Mouse (Mus musculus): ENCODE data around the gene Zmynd11. TPM values are rescaled to one million over a fixed set of nuclear protein-coding genes. Genes with fewer than 3 reads are reported as not detected.
"Not testable (repeated sequence)": the region's sequence is repeated elsewhere in the genome, so short reads cannot be mapped to it uniquely, and the experiment has no call there.

Gene Zmynd11
- total and polyA plus RNA-seq, 2 experiments from 2014 or later = 104 to 127 TPM

DNA sequence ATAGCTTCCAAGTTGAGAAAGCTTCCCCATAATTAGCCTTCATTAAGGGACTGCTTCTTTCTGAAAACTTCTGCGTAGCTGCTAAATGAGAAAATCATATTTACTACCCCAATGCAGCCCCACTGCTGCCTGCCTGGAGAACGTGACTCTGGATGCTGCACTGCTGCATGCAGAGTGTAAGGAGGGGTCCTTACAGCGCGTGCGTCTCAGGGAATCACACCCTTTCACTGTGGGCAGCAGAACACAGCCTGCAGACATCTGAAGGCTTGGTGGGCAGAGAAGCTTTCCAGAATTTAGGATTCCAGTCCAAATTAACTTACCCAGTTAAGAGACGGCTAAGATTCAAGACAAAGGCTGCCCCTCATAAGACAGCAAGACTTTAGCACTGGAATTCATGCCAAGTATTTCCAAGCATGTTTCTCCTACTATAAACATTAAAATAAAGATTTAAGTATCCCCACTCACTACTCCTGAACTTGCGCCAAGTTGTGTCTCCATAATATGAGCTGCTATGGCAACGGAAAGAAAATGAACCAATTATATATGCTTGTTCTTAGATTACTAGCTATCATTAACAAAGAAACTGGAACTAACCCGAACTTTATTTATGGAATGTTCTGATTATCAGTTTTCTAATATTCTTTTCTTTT lies 7.2 kb downstream of the Zmynd11 start:
- Histone ChIP-seq H3K27ac (no peak overlapping the region), H3K4me3 (ENCODE audit: low read length) (no peak overlapping the region), H3K9ac (replicated peaks; ENCODE audit: low read length) (no peak overlapping the region), H3K9me3 (ENCODE audit: low read length) (no peaks in the 10 kb centered on the region), H3K4me1 (ENCODE audit: insufficient read depth, low read length) (peaks cover 14% of the 10 kb centered on the region), H3K27me3 (ENCODE audit: insufficient read depth, low read length) (no peaks in the 10 kb centered on the region), H3K36me3 (ENCODE audit: insufficient read depth, low read length) (no peaks in the 10 kb centered on the region), H3K4me2 (ENCODE audit: low read depth, low read length) (0 out of 2 replicates have a peak overlapping the region, but pooled peaks have one; percentile 3)
- no peak for TF ChIP-seq CTCF (IDR thresholded peaks at IDR 0.05; ENCODE audit: low read depth)
- WGBS = 27% methylated on average over 9 of the region's 9 CpGs
- DNase-seq (ENCODE audit: low spot score) (peak; percentile 46), ATAC-seq (peak; percentile 75)

DNA sequence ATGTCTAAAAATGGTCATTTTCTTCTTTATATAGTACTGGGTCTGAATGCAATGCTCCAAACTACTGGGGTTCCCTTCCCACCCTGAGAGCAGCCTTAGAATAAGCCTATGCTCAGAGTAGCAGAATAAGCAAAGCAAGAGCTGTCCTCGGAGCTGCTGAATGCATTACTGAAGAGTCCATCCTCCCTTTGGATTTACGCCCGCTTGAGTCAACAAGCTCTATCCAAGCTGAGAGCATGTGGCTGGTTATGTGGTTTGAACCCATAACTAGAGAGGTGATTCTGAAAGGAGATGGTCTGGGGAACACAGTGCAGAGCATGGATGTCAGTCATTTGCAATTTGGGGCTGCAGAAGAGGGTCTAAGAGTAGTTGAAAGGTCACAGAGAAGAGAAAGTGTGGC lies 11.4 kb downstream of the Zmynd11 start:
- H3K4me3 ChIP-seq (ENCODE audit: low read length) = no peak overlapping the region
- ATAC-seq (no peak), DNase-seq (ENCODE audit: low spot score) (no peak)
- no peak overlapping the region for H3K27ac ChIP-seq
- no peaks in the 10 kb centered on the region for H3K9me3 ChIP-seq (ENCODE audit: low read length)
- no peak overlapping the region for H3K4me2 ChIP-seq (ENCODE audit: low read depth, low read length)
- WGBS = 35% methylated on average over 3 of the region's 3 CpGs
- H3K36me3 ChIP-seq (ENCODE audit: insufficient read depth, low read length) = no peaks in the 10 kb centered on the region
- H3K27me3 ChIP-seq (ENCODE audit: insufficient read depth, low read length) = no peaks in the 10 kb centered on the region
- TF ChIP-seq CTCF (IDR thresholded peaks at IDR 0.05; ENCODE audit: low read depth) = no peak
- H3K9ac ChIP-seq (replicated peaks; ENCODE audit: low read length) = no peak overlapping the region
- peaks cover 8% of the 10 kb centered on the region for H3K4me1 ChIP-seq (ENCODE audit: insufficient read depth, low read length)

DNA sequence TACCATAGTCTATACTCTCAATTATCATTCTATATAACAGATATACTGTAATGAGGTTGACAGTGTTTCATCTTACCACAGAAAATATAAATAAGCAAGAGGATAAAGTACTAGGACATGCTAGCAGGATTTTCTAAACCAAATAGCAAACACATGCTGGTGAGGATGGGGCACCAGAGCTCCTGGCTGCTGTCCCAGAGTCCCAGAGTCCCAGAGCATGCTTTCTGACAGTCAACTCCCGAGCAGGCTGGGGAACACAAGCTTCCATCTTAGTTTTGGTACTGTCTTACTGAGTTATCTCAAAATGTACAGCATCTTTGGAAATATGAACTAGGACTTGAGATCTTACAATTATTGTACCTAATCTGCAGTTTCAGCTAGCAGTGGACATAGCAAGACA lies 14.8 kb downstream of the Zmynd11 start:
- WGBS = 15% methylated on average over 1 of the region's 1 CpGs
- Histone ChIP-seq H3K4me3 (ENCODE audit: low read length) (no peak overlapping the region), H3K4me2 (ENCODE audit: low read depth, low read length) (no peak overlapping the region), H3K27ac (no peak overlapping the region; the same call in 1 of the 2 replicates), H3K9ac (replicated peaks; ENCODE audit: low read length) (no peak overlapping the region), H3K36me3 (ENCODE audit: insufficient read depth, low read length) (no peaks in the 10 kb centered on the region), H3K27me3 (ENCODE audit: insufficient read depth, low read length) (no peaks in the 10 kb centered on the region), H3K4me1 (ENCODE audit: insufficient read depth, low read length) (peaks cover 3% of the 10 kb centered on the region; the same call in 1 of the 2 replicates), H3K9me3 (ENCODE audit: low read length) (no peaks in the 10 kb centered on the region)
- DNase-seq (ENCODE audit: low spot score) (peak; percentile 54), ATAC-seq (no peak)
- TF ChIP-seq CTCF (IDR thresholded peaks at IDR 0.05; ENCODE audit: low read depth) = no peak

DNA sequence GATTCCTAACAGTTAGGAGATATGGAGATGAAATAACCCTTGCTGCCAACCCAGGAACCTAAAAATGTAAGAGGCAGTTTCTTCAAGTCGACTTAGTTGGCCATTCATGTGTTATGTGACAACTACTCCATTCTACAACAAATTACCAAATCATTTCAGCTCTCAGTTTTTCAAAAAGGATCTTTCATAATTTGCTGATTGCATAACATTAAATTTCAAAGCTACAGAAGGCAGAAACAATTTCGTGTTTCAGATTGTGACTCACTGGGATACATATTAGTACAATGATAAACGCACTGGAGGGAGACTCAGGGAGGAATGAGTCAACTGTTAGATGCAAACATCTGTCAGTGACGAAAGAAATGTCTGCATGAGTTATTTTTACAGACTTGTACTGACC lies 15.3 kb downstream of the Zmynd11 start:
- no peak for TF ChIP-seq CTCF (IDR thresholded peaks at IDR 0.05; ENCODE audit: low read depth)

DNA sequence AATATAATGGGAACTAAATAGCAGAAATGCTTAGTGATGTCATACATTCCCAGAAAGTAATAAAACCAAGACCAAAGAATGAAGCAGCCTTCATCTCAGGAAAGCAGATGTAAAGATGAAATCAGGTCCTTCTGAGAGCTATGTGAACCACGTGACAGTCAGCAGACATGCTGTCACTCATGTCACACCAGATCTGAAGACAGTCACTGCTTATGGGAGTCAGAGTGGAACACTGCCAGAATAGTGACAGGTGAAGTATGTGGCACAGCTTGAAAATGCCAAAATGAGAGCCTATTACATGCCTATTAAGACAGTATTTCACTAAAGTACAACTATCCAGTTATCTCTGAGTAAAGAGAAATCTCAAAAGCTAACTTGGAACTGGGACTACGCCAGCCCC lies 26.9 kb downstream of the Zmynd11 start:
- Histone ChIP-seq H3K4me2 (ENCODE audit: low read depth, low read length) (no peak overlapping the region), H3K36me3 (ENCODE audit: insufficient read depth, low read length) (no peaks in the 10 kb centered on the region), H3K9me3 (ENCODE audit: low read length) (no peaks in the 10 kb centered on the region), H3K4me3 (ENCODE audit: low read length) (no peak overlapping the region), H3K9ac (replicated peaks; ENCODE audit: low read length) (no peak overlapping the region), H3K27me3 (ENCODE audit: insufficient read depth, low read length) (no peaks in the 10 kb centered on the region), H3K4me1 (ENCODE audit: insufficient read depth, low read length) (no peaks in the 10 kb centered on the region), H3K27ac (no peak overlapping the region)
- ATAC-seq (no peak), DNase-seq (ENCODE audit: low spot score) (no peak)
- no peak for TF ChIP-seq CTCF (IDR thresholded peaks at IDR 0.05; ENCODE audit: low read depth)
- 48% methylated on average over 2 of the region's 2 CpGs for WGBS

More for the DNA sequence above, 15.3 kb downstream of the Zmynd11 start:
- Histone ChIP-seq H3K9ac (replicated peaks; ENCODE audit: low read length) (no peak overlapping the region), H3K4me2 (ENCODE audit: low read depth, low read length) (no peak overlapping the region), H3K27me3 (ENCODE audit: insufficient read depth, low read length) (no peaks in the 10 kb centered on the region), H3K4me1 (ENCODE audit: insufficient read depth, low read length) (peaks cover 3% of the 10 kb centered on the region; the same call in 1 of the 2 replicates), H3K9me3 (ENCODE audit: low read length) (no peaks in the 10 kb centered on the region), H3K4me3 (ENCODE audit: low read length) (no peak overlapping the region), H3K36me3 (ENCODE audit: insufficient read depth, low read length) (no peaks in the 10 kb centered on the region), H3K27ac (no peak overlapping the region)
- WGBS = 67% methylated on average over 4 of the region's 4 CpGs
- DNase-seq (ENCODE audit: low spot score) (no peak), ATAC-seq (no peak)

DNA sequence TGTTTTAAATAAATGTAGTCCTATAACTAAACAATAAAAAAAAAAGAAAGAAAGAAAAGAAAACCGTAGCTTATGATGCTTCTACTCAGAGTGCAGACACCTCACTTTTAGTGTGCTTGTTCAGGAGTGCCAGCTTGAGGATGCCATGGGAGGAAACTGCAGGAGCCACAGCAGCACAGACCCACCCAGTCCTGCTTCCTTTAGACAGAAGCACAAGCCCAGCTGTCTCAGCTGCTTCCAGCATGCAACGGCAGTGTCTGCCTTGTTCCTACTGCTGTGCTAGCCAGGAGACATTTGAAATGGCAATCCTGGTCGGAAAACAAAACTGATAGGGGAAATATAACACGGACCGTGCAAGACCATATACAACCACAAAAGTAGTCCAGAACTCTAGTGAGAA lies 28.1 kb downstream of the Zmynd11 start:
- H3K4me3 ChIP-seq (ENCODE audit: low read length) = no peak overlapping the region
- no peak for TF ChIP-seq CTCF (IDR thresholded peaks at IDR 0.05; ENCODE audit: low read depth)
- no peak overlapping the region for H3K9ac ChIP-seq (replicated peaks; ENCODE audit: low read length)
- H3K27me3 ChIP-seq (ENCODE audit: insufficient read depth, low read length) = no peaks in the 10 kb centered on the region
- H3K9me3 ChIP-seq (ENCODE audit: low read length) = no peaks in the 10 kb centered on the region
- DNase-seq (ENCODE audit: low spot score) (no peak), ATAC-seq (no peak)
- no peaks in the 10 kb centered on the region for H3K4me1 ChIP-seq (ENCODE audit: insufficient read depth, low read length)
- no peak overlapping the region for H3K27ac ChIP-seq
- WGBS = 68% methylated on average over 5 of the region's 5 CpGs
- 0 out of 2 replicates have a peak, but pooled peaks cover 2% of the 10 kb centered on the region for H3K36me3 ChIP-seq (ENCODE audit: insufficient read depth, low read length)
- H3K4me2 ChIP-seq (ENCODE audit: low read depth, low read length) = no peak overlapping the region

DNA sequence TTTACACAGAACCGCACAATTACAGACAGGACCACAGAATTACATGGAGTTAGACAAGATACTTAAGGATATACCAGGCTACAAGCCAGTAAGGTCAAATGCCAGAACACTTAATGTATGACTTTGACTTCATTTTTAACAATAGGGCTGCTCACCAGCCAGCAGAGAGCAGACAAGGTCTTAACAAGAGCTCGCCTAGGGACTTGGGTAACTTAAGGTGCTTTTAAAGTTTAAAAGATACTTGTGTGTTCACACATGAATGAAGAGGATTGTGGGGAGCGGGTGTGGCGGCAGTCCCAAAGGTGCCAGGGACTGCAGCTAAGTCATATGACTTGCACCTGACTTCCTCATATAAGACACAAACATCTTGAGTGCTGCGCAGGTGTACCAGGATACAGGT lies 32.9 kb downstream of the Zmynd11 start:
- H3K4me3 ChIP-seq (ENCODE audit: low read length); H3K9ac ChIP-seq (replicated peaks; ENCODE audit: low read length); H3K36me3 ChIP-seq (ENCODE audit: insufficient read depth, low read length); H3K4me2 ChIP-seq (ENCODE audit: low read depth, low read length); DNase-seq (ENCODE audit: low spot score); H3K4me1 ChIP-seq (ENCODE audit: insufficient read depth, low read length); H3K27ac ChIP-seq; H3K27me3 ChIP-seq (ENCODE audit: insufficient read depth, low read length); ATAC-seq; H3K9me3 ChIP-seq (ENCODE audit: low read length): not testable (repeated sequence)
- WGBS = 88% methylated on average over 4 of the region's 5 CpGs
